Mouse (Mus musculus): Measurements from ENCODE around the gene Zfp462.

DNA sequence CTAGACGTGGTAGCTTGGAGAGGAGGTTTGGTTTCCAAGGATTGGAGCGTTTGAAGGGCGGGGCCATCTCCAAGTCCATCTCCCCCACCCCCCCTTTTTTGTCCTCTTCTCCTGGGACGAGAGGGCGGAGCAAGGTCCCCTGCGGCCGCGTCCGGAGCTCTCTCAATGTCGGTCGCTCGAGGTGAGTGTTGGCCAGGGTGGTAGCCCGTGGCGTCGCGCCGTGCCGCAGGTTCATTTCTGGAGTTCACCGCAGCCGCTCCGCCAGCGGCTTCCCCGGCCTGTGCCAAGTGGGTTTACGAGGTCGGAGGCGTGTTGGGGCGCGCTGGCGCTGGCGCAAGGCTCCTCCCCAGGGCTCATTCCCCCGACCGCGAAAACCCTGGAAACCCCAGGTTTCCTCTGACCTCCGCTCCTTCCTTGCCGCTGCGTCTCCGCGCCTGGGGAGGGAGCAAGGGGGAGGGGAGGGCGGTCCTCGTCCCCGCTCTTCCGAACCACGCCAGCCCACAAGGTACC is at the start of gene Zfp462:
- TF ChIP-seq FLI1 (IDR thresholded peaks at IDR 0.05; ENCODE audit: low read length), result no peak
- TF ChIP-seq GATA1 (IDR thresholded peaks at IDR 0.05; ENCODE audit: borderline replicate concordance, low read length), result no peak
